Mouse (Mus musculus): ENCODE data around the gene Sh3glb2. TPM values are rescaled to one million over a fixed set of nuclear protein-coding genes. Genes with fewer than 3 reads are reported as not detected.
A peak's percentile ranks its signal among the peaks of the same experiment; 100 is the strongest.

Gene Sh3glb2
- total RNA-seq, 2 experiments from 2014 or later: 16.1 to 24.8 TPM

- ATAC-seq (replicated peaks; ENCODE audit: poor library complexity): no peak
Measured at GRCm38 (mm10) chr2:30380564-30381376, 21.6 kb upstream of the Sh3glb2 start.

GRCm38 (mm10) chr2:30379307-30379706 lies 20.2 kb upstream of the Sh3glb2 start:
- no peak for ATAC-seq (replicated peaks; ENCODE audit: poor library complexity)

GRCm38 (mm10) chr2:30377721-30378120 lies 18.6 kb upstream of the Sh3glb2 start:
- ATAC-seq (replicated peaks; ENCODE audit: poor library complexity): no peak

GRCm38 (mm10) chr2:30375893-30376292 lies 16.8 kb upstream of the Sh3glb2 start:
- ATAC-seq (replicated peaks; ENCODE audit: poor library complexity): no peak

- ATAC-seq (replicated peaks; ENCODE audit: poor library complexity): no peak
Measured at GRCm38 (mm10) chr2:30372726-30373125, 13.6 kb upstream of the Sh3glb2 start.

- ATAC-seq (replicated peaks; ENCODE audit: poor library complexity): no peak
Measured at GRCm38 (mm10) chr2:30371544-30371943, 12.4 kb upstream of the Sh3glb2 start.

GRCm38 (mm10) chr2:30366203-30366602 lies 7.1 kb upstream of the Sh3glb2 start:
- no peak for ATAC-seq (replicated peaks; ENCODE audit: poor library complexity)

GRCm38 (mm10) chr2:30365281-30366069 lies 6.3 kb upstream of the Sh3glb2 start:
- ATAC-seq (replicated peaks; ENCODE audit: poor library complexity): no peak

- peak; percentile 96 for ATAC-seq (replicated peaks; ENCODE audit: poor library complexity)
Measured at GRCm38 (mm10) chr2:30363773-30364650, 4.9 kb upstream of the Sh3glb2 start, which contains the start of gene Miga2. Gene Miga2, plus strand, starts transcription at chr2:30364233.

- ATAC-seq (replicated peaks; ENCODE audit: poor library complexity): no peak
Measured at GRCm38 (mm10) chr2:30362865-30363264, 3.7 kb upstream of the Sh3glb2 start.

- ATAC-seq (replicated peaks; ENCODE audit: poor library complexity): no peak
Measured at GRCm38 (mm10) chr2:30360626-30361025, 1.5 kb upstream of the Sh3glb2 start.

GRCm38 (mm10) chr2:30357552-30358510 lies 1.3 kb downstream of the Sh3glb2 start:
- ATAC-seq (replicated peaks; ENCODE audit: poor library complexity): 0 out of 2 replicates have a peak, but pooled peaks have one; percentile 4

GRCm38 (mm10) chr2:30356906-30357305 lies 2.2 kb downstream of the Sh3glb2 start:
- ATAC-seq (replicated peaks; ENCODE audit: poor library complexity): no peak

- no peak for ATAC-seq (replicated peaks; ENCODE audit: poor library complexity)
Measured at GRCm38 (mm10) chr2:30356266-30356665, 2.9 kb downstream of the Sh3glb2 start.

GRCm38 (mm10) chr2:30355861-30356260 lies 3.3 kb downstream of the Sh3glb2 start:
- ATAC-seq (replicated peaks; ENCODE audit: poor library complexity): no peak

GRCm38 (mm10) chr2:30351149-30351548 lies 8.0 kb downstream of the Sh3glb2 start:
- ATAC-seq (replicated peaks; ENCODE audit: poor library complexity): peak; percentile 60

- no peak for ATAC-seq (replicated peaks; ENCODE audit: poor library complexity)
Measured at GRCm38 (mm10) chr2:30349196-30349595, 9.9 kb downstream of the Sh3glb2 start.

GRCm38 (mm10) chr2:30345971-30346676 lies 13.0 kb downstream of the Sh3glb2 start:
- no peak for ATAC-seq (replicated peaks; ENCODE audit: poor library complexity)

- no peak for ATAC-seq (replicated peaks; ENCODE audit: poor library complexity)
Measured at GRCm38 (mm10) chr2:30343601-30344137, 15.5 kb downstream of the Sh3glb2 start.
